Mouse (Mus musculus) hindbrain, embryonic 12.5 days (tissue): Measurements from ENCODE around the gene BC049730. TPM values are rescaled to one million over a fixed set of nuclear protein-coding genes. Genes with fewer than 3 reads are reported as not detected.
"Not testable (repeated sequence)": the region's sequence is repeated elsewhere in the genome, so short reads cannot be mapped to it uniquely, and the experiment has no call there.

Source experiments
- ATAC-seq: fragments of 200-750 bp; cut with Nextera tagmentation; 2 replicates; pipeline ENCODE4 v1.8.0; 2017; ENCODE audit warnings: moderate TSS enrichment; ENCODE audit not compliant: low FRiP score
- H3K27ac ChIP-seq: fragments of 300-500 bp; sonication (generic); 2 replicates; pipeline ENCODE4 v1.5.1; 2016; ENCODE audit warnings: mild to moderate bottlenecking
- H3K27me3 ChIP-seq: fragments of 300-500 bp; sonication (generic); 2 replicates; pipeline ENCODE4 v1.6.1; 2016; ENCODE audit warnings: mild to moderate bottlenecking
- H3K36me3 ChIP-seq: fragments of 300-500 bp; sonication (generic); 2 replicates; pipeline ENCODE4 v1.6.1; 2016; ENCODE audit warnings: mild to moderate bottlenecking
- H3K4me1 ChIP-seq: fragments of 300-500 bp; sonication (generic); 2 replicates; pipeline ENCODE4 v1.6.1; 2016
- H3K4me2 ChIP-seq: fragments of 300-500 bp; sonication (generic); replicated peaks from 2 replicates; pipeline ENCODE4 v1.6.1; 2016; ENCODE audit warnings: mild to moderate bottlenecking
- H3K4me3 ChIP-seq: fragments of 300-500 bp; sonication (generic); 2 replicates; pipeline ENCODE4 v1.5.1; 2016; ENCODE audit warnings: mild to moderate bottlenecking
- H3K9ac ChIP-seq: fragments of 300-500 bp; sonication (generic); 2 replicates; pipeline ENCODE4 v1.6.1; 2016; ENCODE audit warnings: mild to moderate bottlenecking, moderate library complexity
- H3K9me3 ChIP-seq: fragments of 300-500 bp; sonication (generic); replicated peaks from 2 replicates; pipeline ENCODE4 v1.6.1; 2016; ENCODE audit warnings: mild to moderate bottlenecking
- WGBS: fragments of 180-500 bp; shearing (Covaris S2); methylation state at CpG from one replicate; pipeline ENCODE4 v1.1.7; 2016; 5-methylcytosine and 5-hydroxymethylcytosine counted together
- polyA plus RNA-seq: library from polyadenylated mRNA; unstranded; fragments of >200 nt; fragmentation: Nextera tagmentation; extraction: Ambion mirVana; gene quantifications from 2 replicates; pipeline ENCODE4 v1.2.1, GENCODE M21; 2016

BC049730 gene
- polyA plus RNA-seq = not detected in 2 replicates

DNA sequence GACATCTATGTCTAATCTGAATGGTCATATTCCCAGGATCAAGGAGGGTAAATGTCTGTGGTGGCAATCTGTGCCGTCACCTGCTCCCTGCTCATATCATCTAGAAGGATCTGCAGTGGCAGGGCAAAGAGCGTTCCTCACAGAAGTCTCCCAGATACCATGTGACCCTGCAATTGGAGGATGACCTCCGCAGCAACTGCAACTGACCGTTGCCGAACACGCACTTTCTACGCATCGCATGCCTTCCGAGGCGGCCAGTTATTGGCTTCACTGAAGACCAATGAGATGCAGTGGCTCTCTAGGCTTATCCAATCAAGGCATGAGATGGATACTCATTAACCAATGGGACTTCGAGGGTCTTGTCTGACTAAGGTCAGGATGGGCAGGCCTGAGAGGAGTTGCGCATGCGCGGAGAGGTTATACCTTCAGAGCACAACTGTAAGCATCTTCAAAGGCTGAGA is at the start of gene BC049730:
Gene BC049730, plus strand, starts transcription at position 411 of the 461 bp plus-strand sequence.
- no peak within 1 kb of the TSS for H3K4me3 ChIP-seq
- no peaks in the 10 kb centered on the region for H3K4me1 ChIP-seq
- 95% methylated on average over 14 of the region's 14 CpGs for WGBS
- ATAC-seq = no peak
- H3K27me3 ChIP-seq = no peaks in the 10 kb centered on the region
- H3K27ac ChIP-seq = no peak within 1 kb of the TSS
- H3K36me3 ChIP-seq = no peaks in the 10 kb centered on the region
- no peak within 1 kb of the TSS for H3K9ac ChIP-seq
- H3K4me2 ChIP-seq = no peak within 1 kb of the TSS
- no peaks in the 10 kb centered on the region for H3K9me3 ChIP-seq

DNA sequence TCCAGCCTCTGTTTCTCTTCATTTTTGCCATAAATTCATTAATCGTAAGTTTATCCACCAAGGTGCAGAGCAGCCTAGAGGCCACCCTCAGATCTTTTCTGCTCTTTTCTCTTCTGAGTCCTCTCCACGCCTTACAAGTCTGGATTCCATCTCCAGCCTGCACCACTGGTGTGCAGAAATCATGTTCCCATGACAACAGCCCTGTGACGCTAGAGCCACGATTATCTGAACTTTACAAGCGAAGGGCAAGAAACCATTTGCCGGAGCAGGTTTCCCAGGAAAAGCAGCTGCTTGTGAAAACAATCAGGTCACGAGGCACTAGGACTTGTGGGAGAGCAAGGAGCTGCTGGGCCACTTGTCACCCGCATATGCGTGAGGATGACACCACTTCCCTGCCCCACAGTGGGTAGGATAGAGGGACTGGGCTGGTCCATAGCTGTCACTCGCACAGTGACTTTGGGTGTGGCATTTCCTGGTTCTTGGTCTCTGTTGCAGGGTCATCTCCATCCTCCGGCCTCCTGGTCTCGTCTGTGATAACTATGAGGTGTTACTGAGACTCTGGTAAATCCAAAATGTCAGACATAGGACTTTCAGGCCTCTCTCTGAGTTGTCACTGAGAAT is 49.2 kb upstream of the BC049730 start:
- no peaks in the 10 kb centered on the region for H3K27me3 ChIP-seq
- H3K4me1 ChIP-seq = no peaks in the 10 kb centered on the region
- no peak overlapping the region for H3K9ac ChIP-seq
- ATAC-seq = no peak
- no peak overlapping the region for H3K4me2 ChIP-seq
- H3K27ac ChIP-seq = no peak overlapping the region
- WGBS = 64% methylated on average over 12 of the region's 12 CpGs
- no peak overlapping the region for H3K4me3 ChIP-seq
- no peaks in the 10 kb centered on the region for H3K36me3 ChIP-seq
- no peaks in the 10 kb centered on the region for H3K9me3 ChIP-seq

DNA sequence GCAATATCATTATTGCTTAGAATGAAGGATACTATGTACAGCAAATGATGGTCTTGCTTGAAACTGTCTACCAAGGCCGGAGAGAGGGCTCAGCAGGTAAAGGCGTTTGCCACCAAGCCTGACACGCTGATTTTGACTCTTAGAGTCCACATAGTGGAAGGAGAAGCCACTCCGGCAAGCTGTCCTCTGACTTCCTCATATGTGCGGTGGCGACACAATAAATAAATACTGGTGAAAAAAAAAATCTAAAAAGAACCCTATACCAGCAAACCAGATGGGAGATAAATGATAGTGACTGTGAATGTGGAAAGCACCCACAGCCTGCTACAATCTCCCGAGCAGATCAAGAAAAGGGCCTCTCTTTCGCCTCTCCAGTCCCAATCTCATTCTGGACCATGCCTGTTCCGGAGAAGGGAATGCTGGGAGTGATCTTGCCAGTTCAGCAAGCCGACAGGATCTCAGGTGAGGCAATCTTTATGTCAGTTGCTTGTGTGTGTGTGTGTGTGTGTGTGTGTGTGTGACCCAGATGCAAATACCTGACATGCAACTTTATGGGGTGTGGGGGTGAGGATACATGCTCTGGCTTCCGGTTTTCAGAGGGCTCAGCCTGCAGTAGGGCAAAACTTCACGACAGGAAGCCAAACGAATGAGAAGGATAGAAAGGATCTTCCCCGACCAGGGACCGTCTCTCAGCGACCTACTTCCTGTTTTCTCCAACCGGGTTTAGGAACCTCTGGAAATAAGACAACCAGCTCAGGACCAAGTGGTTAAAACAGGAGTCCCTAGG is 47.7 kb upstream of the BC049730 start:
- ATAC-seq = no peak
- Histone ChIP-seq H3K9ac (no peak overlapping the region), H3K4me2 (no peak overlapping the region), H3K4me1 (no peaks in the 10 kb centered on the region), H3K36me3 (no peaks in the 10 kb centered on the region), H3K27ac (no peak overlapping the region), H3K27me3 (no peaks in the 10 kb centered on the region), H3K4me3 (no peak overlapping the region), H3K9me3 (no peaks in the 10 kb centered on the region)
- 73% methylated on average over 17 of the region's 17 CpGs for WGBS

DNA sequence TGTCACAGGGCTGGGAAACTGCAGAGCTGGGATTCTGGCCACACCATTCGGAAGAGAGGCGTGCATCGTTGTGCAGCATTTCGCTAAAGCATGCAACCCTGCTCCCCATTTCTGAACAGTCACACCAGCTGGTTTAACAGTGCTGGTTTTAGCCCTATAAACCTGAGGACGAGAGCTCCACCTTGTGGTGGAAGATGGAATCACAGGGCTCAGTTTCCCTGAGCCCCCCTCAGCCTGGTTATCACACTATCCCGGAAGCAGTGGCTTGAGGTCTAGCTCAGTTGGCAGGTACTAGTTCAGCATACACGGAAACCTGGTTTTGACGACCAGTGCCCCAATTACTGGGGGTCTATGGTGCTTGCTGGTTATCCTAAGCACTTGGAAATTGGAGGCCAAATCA is 46.5 kb upstream of the BC049730 start:
- Histone ChIP-seq H3K27me3 (no peaks in the 10 kb centered on the region), H3K9me3 (no peaks in the 10 kb centered on the region), H3K36me3 (no peaks in the 10 kb centered on the region), H3K4me3 (no peak overlapping the region), H3K4me1 (no peaks in the 10 kb centered on the region), H3K9ac (no peak overlapping the region), H3K4me2 (no peak overlapping the region), H3K27ac (no peak overlapping the region)
- 12% methylated on average over 8 of the region's 8 CpGs for WGBS
- ATAC-seq = peak; percentile 46

DNA sequence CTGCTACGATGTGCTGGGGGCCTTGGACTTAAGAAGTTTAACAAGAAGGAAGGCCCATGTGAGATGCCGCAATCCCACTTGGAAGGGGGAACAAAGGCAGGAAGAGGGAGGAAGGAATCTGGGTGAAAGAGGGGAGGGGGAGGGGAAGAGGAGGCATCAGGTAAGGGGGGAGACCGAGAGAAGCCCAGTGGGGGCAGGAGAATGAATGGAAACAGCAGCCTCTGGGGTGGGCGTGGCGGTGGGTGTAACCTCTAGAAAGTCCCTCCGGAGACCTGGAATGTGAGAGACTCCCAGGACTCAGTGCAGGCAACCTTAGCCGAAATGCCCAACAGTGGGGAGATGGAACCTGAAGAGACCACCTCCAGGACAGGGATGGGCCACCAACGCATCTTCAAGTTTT is 44.7 kb upstream of the BC049730 start:
- H3K4me3 ChIP-seq = no peak overlapping the region
- no peak overlapping the region for H3K9ac ChIP-seq
- no peak for ATAC-seq
- H3K9me3 ChIP-seq = no peaks in the 10 kb centered on the region
- no peak overlapping the region for H3K4me2 ChIP-seq
- H3K27me3 ChIP-seq = no peaks in the 10 kb centered on the region
- H3K27ac ChIP-seq = no peak overlapping the region
- WGBS = 50% methylated on average over 8 of the region's 8 CpGs
- no peaks in the 10 kb centered on the region for H3K4me1 ChIP-seq
- H3K36me3 ChIP-seq = no peaks in the 10 kb centered on the region

DNA sequence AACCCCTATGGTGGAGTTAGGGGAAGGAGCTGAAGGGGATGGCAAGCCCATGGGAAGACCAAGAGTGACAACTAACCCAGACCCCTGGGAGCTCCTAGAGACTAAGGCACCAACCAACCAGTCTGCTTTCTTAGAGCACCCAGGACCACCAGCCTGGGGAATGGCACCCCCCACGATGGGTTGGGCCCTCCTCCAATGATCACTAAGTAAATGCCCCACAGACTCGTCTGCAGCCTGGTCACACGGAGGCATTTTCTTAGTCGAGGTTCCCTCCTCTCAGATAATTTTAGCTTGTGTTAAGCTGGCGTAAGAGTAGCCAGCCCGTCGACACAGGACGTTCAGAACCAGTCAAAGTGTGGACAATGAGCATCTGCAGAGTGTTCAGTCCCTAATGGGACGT is 44.1 kb upstream of the BC049730 start:
- Histone ChIP-seq H3K4me1 (no peaks in the 10 kb centered on the region), H3K9ac (no peak overlapping the region), H3K27ac (no peak overlapping the region), H3K27me3 (no peaks in the 10 kb centered on the region), H3K9me3 (no peaks in the 10 kb centered on the region), H3K36me3 (no peaks in the 10 kb centered on the region), H3K4me3 (no peak overlapping the region), H3K4me2 (no peak overlapping the region)
- no peak for ATAC-seq
- 78% methylated on average over 9 of the region's 9 CpGs for WGBS

DNA sequence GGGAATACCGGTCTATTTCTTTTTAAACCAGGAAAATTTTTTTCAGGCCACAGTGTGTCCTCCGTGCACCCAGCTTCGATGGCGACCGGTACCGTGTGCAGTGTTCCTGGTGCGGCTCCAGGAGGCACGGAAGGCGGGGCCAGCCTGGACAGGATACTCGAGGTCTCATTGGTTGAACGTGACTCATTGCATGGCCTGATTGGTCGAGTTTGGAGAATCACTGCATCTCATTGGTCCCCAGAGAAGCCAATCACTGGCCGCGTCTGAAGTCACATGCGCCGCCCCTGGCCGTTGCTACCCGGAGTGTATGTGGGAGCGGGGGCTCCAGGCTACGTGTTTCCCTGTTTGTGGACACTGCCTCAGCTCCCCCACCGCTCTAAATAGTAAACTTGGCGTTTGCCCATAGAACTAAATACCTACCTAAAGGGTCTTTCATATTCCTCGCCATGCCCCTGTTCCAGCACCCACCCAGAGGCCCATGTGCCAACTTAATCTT is 37.0 kb upstream of the BC049730 start:
- H3K27me3 ChIP-seq = no peaks in the 10 kb centered on the region
- WGBS = 92% methylated on average over 23 of the region's 23 CpGs
- no peaks in the 10 kb centered on the region for H3K36me3 ChIP-seq
- no peak for ATAC-seq
- no peaks in the 10 kb centered on the region for H3K4me1 ChIP-seq
- no peak overlapping the region for H3K27ac ChIP-seq
- no peak overlapping the region for H3K9ac ChIP-seq
- H3K9me3 ChIP-seq = no peaks in the 10 kb centered on the region
- H3K4me2 ChIP-seq = no peak overlapping the region
- no peak overlapping the region for H3K4me3 ChIP-seq

DNA sequence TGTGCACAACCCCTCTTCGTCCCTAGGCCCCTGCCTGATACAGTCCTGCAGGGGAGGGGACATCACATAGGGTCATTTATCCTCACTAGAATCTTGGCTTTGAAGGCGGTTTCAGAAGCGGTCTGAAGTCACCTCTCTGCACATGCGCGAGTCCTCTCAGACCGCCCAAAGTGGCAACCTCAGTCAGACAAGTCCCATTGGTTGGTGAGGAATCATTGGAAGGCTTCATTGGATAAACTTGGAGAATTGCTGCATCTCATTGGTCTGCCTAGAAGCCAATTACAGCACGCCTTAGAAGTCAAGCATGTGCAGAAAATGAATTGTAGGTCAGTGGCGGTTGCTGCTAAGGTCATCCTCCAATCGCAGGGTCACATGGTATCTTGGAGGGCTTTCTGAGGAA is 32.5 kb upstream of the BC049730 start, which contains the start of gene Tex101:
Gene Tex101, minus strand, starts transcription at position 101 of the 400 bp plus-strand sequence.
- WGBS = 93% methylated on average over 9 of the region's 9 CpGs

DNA sequence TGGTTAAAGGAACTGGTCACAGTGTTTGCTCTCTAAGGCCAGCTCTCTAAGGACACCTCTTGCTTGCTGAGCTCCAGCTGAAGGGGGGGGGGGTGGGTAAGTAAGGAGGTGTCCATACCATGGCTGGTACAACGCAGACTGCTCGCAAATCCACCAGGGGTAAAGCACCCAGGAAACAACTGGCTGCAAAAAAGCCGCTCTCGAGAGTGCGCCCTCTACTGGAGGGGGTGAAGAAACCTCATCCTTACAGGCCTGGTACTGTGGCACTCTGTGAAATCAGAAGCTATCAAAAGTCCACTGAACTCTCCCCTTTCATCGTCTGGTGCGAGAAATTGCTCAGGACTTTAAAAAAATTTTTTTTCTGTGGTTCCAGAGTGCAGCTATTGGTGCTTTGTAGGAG is 24.9 kb upstream of the BC049730 start:
- H3K4me2 ChIP-seq, ATAC-seq, H3K9me3 ChIP-seq, H3K9ac ChIP-seq, H3K27me3 ChIP-seq, H3K4me1 ChIP-seq, H3K36me3 ChIP-seq, H3K4me3 ChIP-seq, H3K27ac ChIP-seq: not testable (repeated sequence)
- WGBS = 78% methylated on average over 7 of the region's 7 CpGs

More for the DNA sequence above, 32.5 kb upstream of the BC049730 start, which contains the start of gene Tex101:
- no peaks in the 10 kb centered on the region for H3K27me3 ChIP-seq
- H3K9ac ChIP-seq = no peak within 1 kb of the TSS
- H3K9me3 ChIP-seq = no peaks in the 10 kb centered on the region
- no peaks in the 10 kb centered on the region for H3K36me3 ChIP-seq
- no peak within 1 kb of the TSS for H3K4me2 ChIP-seq
- H3K4me3 ChIP-seq = no peak within 1 kb of the TSS
- ATAC-seq = no peak
- H3K27ac ChIP-seq = no peak within 1 kb of the TSS
- H3K4me1 ChIP-seq = no peaks in the 10 kb centered on the region

DNA sequence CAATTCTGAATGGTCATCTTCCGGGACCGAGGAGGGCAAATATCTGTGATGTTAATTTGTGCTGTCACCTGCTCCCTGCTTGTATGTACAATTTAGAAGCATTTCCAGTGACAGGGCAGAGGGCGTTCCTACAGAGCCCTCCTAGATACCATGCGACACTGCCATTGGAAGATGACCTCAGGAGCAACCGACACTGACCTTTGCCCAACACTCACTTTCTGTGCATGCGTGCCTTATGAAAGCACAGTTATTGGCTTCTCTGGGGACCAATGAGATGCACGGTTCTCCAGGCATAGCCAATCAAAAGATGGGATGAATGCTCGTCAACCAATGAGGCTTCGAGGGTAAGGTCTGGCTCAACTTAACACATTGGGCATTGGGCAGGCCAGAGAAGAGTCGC is 21.5 kb upstream of the BC049730 start:
- 91% methylated on average over 10 of the region's 10 CpGs for WGBS
- H3K4me1 ChIP-seq, H3K4me3 ChIP-seq, H3K9ac ChIP-seq, H3K36me3 ChIP-seq, H3K27ac ChIP-seq, H3K9me3 ChIP-seq, H3K27me3 ChIP-seq, ATAC-seq, H3K4me2 ChIP-seq: not testable (repeated sequence)

DNA sequence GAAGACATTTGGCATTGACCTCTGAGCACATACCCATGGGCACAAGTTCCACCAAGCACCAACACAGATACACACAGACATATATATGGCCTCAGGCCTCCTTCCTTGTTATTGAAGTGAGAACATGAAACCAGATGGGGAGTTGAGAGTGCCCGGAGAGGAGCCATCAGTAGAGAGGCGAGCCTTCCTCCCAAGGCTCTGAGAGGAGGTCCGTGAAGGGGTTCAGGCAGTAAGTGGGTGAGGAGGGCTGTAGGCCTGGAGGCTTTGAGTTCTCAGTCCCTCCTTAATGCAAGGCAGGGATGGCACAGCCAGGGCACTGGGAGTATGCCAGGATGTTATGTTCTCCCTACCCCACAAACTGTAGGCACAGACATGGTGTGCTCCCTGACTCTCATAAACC is 16.3 kb upstream of the BC049730 start:
- 80% methylated on average over 2 of the region's 3 CpGs for WGBS

DNA sequence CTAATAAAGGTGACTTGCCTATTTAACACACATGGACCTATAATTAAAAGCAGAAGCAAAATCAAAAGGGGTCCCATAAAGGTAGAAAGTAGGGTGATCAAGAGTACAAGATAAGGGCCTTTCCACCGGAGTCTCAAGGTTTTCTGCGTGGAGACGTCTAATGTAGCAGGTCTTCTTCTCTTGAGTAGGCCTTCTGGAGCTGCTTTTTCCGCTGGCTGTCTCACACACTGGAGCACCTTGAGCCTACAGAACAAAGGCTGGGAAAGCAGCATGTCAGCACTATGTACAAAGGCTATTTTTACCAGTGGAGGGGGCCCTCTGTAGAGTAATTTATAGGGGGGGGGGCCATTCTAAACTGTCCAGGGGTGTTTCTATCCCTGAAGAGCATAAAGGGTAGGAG is 11.2 kb upstream of the BC049730 start:
- ATAC-seq, H3K36me3 ChIP-seq: not testable (repeated sequence)

More for the DNA sequence above, 16.3 kb upstream of the BC049730 start:
- not testable (repeated sequence) for H3K9me3 ChIP-seq, H3K9ac ChIP-seq, H3K4me3 ChIP-seq, H3K27ac ChIP-seq, H3K27me3 ChIP-seq, H3K4me2 ChIP-seq, ATAC-seq, H3K4me1 ChIP-seq, H3K36me3 ChIP-seq

More for the DNA sequence above, 11.2 kb upstream of the BC049730 start:
- H3K27me3 ChIP-seq, H3K9ac ChIP-seq, H3K4me1 ChIP-seq, H3K27ac ChIP-seq, H3K4me3 ChIP-seq, H3K9me3 ChIP-seq, H3K4me2 ChIP-seq: not testable (repeated sequence)
- WGBS = 95% methylated on average over 4 of the region's 4 CpGs
